Mouse (Mus musculus) ES-E14 (cell line): ENCODE measurements at regions not wholly inside any gene's neighbourhood (a gene's known extent, or its start where the extent isn't known, plus 50 kb on each side); places are given as distances from the start of the nearest gene placed in this dataset.

Source experiments
- CHD2 ChIP-seq: IDR thresholded peaks from 2 replicates; pipeline ENCODE4 v1.6.1; 2014; ENCODE audit warnings: mild to moderate bottlenecking, low read depth, low read length, inconsistent platforms
- ZC3H11A ChIP-seq: IDR thresholded peaks from 2 replicates; pipeline ENCODE4 v1.6.1; 2012; ENCODE audit warnings: low read depth, mild to moderate bottlenecking, inconsistent platforms, low read length, borderline replicate concordance
- ZNF384 ChIP-seq: IDR thresholded peaks from 2 replicates; pipeline ENCODE4 v1.6.1; 2012; ENCODE audit warnings: low read depth, low read length, inconsistent platforms

- TF ChIP-seq CHD2 = no peak
- no peak for TF ChIP-seq ZNF384
- TF ChIP-seq ZC3H11A = no peak
Observed at GRCm38 (mm10) chr2:94695212-94695611, 257.3 kb upstream of the Api5 start.
